Mouse (Mus musculus) skeletal muscle tissue, adult 2 months (tissue): ENCODE measurements around the gene Cyp39a1.
A peak's percentile ranks its signal among the peaks of the same experiment; 100 is the strongest.

Source experiments
- DNase-seq: peaks from one replicate; pipeline ENCODE4 v3.0.0-alpha.2; 2012; ENCODE audit warnings: low read depth, low spot score

Gene Cyp39a1

GRCm38 (mm10) chr17:43667290-43667843 is at the start of gene Cyp39a1:
Gene Cyp39a1 (plus strand): TSS chr17:43667425.
- DNase-seq: no peak

GRCm38 (mm10) chr17:43619156-43619555 is 48.1 kb upstream of the Cyp39a1 start:
- DNase-seq: no peak

GRCm38 (mm10) chr17:43622076-43622475 is 45.1 kb upstream of the Cyp39a1 start:
- DNase-seq: no peak

- no peak for DNase-seq
These were observed 39.0 kb upstream of the Cyp39a1 start for GRCm38 (mm10) chr17:43628246-43628645.

- DNase-seq: no peak
These were observed 38.2 kb upstream of the Cyp39a1 start for GRCm38 (mm10) chr17:43629026-43629495.

- DNase-seq: no peak
These were observed 37.5 kb upstream of the Cyp39a1 start, which contains the start of gene Tdrd6 for GRCm38 (mm10) chr17:43629496-43630426. Gene Tdrd6 (minus strand): TSS chr17:43630299.

GRCm38 (mm10) chr17:43630427-43630760 is 36.8 kb upstream of the Cyp39a1 start:
- DNase-seq: no peak

- DNase-seq: no peak
These were observed 30.1 kb upstream of the Cyp39a1 start for GRCm38 (mm10) chr17:43637146-43637545.

- no peak for DNase-seq
These were observed 26.4 kb upstream of the Cyp39a1 start for GRCm38 (mm10) chr17:43640825-43641224.

- no peak for DNase-seq
These were observed 24.0 kb upstream of the Cyp39a1 start for GRCm38 (mm10) chr17:43643191-43643590.

- peak; percentile 43 for DNase-seq
These were observed 22.9 kb upstream of the Cyp39a1 start for GRCm38 (mm10) chr17:43644375-43644774.

GRCm38 (mm10) chr17:43645136-43645535 is 22.1 kb upstream of the Cyp39a1 start:
- DNase-seq: no peak

GRCm38 (mm10) chr17:43646925-43647324 is 20.3 kb upstream of the Cyp39a1 start:
- no peak for DNase-seq

GRCm38 (mm10) chr17:43649641-43650436 is 17.4 kb upstream of the Cyp39a1 start:
- no peak for DNase-seq

GRCm38 (mm10) chr17:43651314-43652046 is 15.7 kb upstream of the Cyp39a1 start:
- DNase-seq: no peak

GRCm38 (mm10) chr17:43666576-43667289 is 492 bp upstream of the Cyp39a1 start, which contains the start of gene Slc25a27:
Gene Slc25a27 (minus strand): TSS chr17:43667214.
- peak; percentile 92 for DNase-seq

GRCm38 (mm10) chr17:43669145-43669695 is 2.0 kb downstream of the Cyp39a1 start:
- DNase-seq: peak; percentile 49

- DNase-seq: no peak
These were observed 4.7 kb downstream of the Cyp39a1 start for GRCm38 (mm10) chr17:43671907-43672306.

- DNase-seq: no peak
These were observed 8.0 kb downstream of the Cyp39a1 start for GRCm38 (mm10) chr17:43675228-43675627.

GRCm38 (mm10) chr17:43676241-43676640 is 9.0 kb downstream of the Cyp39a1 start:
- DNase-seq: no peak
